Mouse (Mus musculus): ENCODE data around the gene Gatm. TPM values are rescaled to one million over a fixed set of nuclear protein-coding genes. Genes with fewer than 3 reads are reported as not detected.

Gatm gene
- polyA plus RNA-seq, 1 experiment from 2014 or later: 14.5 TPM

DNA sequence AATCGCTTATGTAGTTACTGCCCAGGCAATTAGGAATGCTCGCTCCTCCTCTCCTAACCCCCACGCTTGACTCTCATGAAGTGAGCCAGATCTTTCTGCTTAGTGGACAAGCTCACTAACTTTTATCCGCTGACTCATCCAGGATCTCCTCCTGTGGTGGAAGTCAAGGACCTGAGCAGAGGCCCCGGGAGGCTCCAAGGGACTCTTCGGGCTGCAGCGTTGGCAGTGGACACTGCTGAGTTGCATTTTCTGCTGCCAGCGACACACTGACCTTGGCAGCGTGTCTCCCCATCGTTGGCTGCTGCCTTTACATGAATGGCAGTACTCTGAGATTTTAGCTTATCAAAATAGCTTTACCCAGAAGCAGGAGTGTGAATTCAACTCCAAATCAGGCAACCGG, 35.6 kb downstream of the Gatm start:
- H3K27me3 ChIP-seq (ENCODE audit: control insufficient read depth, insufficient read depth, low read length): no peaks in the 10 kb centered on the region
- no peak for ATAC-seq (ENCODE audit: low FRiP score, low TSS enrichment)
- no peaks in the 10 kb centered on the region for H3K36me3 ChIP-seq (ENCODE audit: control insufficient read depth, insufficient read depth, low read length)
- no peaks in the 10 kb centered on the region for H3K9me3 ChIP-seq (ENCODE audit: control insufficient read depth, low read length)
- H3K4me3 ChIP-seq (ENCODE audit: low read length): no peak overlapping the region
- no peaks in the 10 kb centered on the region for H3K4me1 ChIP-seq (ENCODE audit: control insufficient read depth, insufficient read depth, low read length)
- H3K9ac ChIP-seq (ENCODE audit: low read depth, low read length): no peak overlapping the region
- WGBS: 62% methylated on average over 11 of the region's 11 CpGs
- no peak overlapping the region for H3K27ac ChIP-seq (ENCODE audit: low read depth, low read length)
- H3K4me2 ChIP-seq (replicated peaks; ENCODE audit: low read depth, low read length): no peak overlapping the region

GRCm38 (mm10) chr2:122572438-122572837, 38.7 kb downstream of the Gatm start:
- Histone ChIP-seq H3K27me3 (ENCODE audit: control insufficient read depth, insufficient read depth, low read length) (no peaks in the 10 kb centered on the region), H3K27ac (ENCODE audit: low read depth, low read length) (no peak overlapping the region), H3K9me3 (ENCODE audit: control insufficient read depth, low read length) (no peaks in the 10 kb centered on the region), H3K4me1 (ENCODE audit: control insufficient read depth, insufficient read depth, low read length) (no peaks in the 10 kb centered on the region), H3K4me2 (replicated peaks; ENCODE audit: low read depth, low read length) (no peak overlapping the region), H3K36me3 (ENCODE audit: control insufficient read depth, insufficient read depth, low read length) (no peaks in the 10 kb centered on the region), H3K9ac (ENCODE audit: low read depth, low read length) (no peak overlapping the region), H3K4me3 (ENCODE audit: low read length) (no peak overlapping the region)
- no peak for ATAC-seq (ENCODE audit: low FRiP score, low TSS enrichment)
- WGBS: 50% methylated on average over 1 of the region's 1 CpGs

GRCm38 (mm10) chr2:122571326-122571725, 39.8 kb downstream of the Gatm start:
- Histone ChIP-seq H3K4me1 (ENCODE audit: control insufficient read depth, insufficient read depth, low read length) (no peaks in the 10 kb centered on the region), H3K27me3 (ENCODE audit: control insufficient read depth, insufficient read depth, low read length) (no peaks in the 10 kb centered on the region), H3K4me2 (replicated peaks; ENCODE audit: low read depth, low read length) (no peak overlapping the region), H3K9ac (ENCODE audit: low read depth, low read length) (no peak overlapping the region), H3K27ac (ENCODE audit: low read depth, low read length) (no peak overlapping the region), H3K9me3 (ENCODE audit: control insufficient read depth, low read length) (no peaks in the 10 kb centered on the region), H3K4me3 (ENCODE audit: low read length) (no peak overlapping the region), H3K36me3 (ENCODE audit: control insufficient read depth, insufficient read depth, low read length) (no peaks in the 10 kb centered on the region)
- WGBS: 83% methylated on average over 4 of the region's 4 CpGs
- ATAC-seq (ENCODE audit: low FRiP score, low TSS enrichment): no peak

- Histone ChIP-seq H3K4me1 (ENCODE audit: control insufficient read depth, insufficient read depth, low read length) (no peaks in the 10 kb centered on the region), H3K9me3 (ENCODE audit: control insufficient read depth, low read length) (no peaks in the 10 kb centered on the region), H3K36me3 (ENCODE audit: control insufficient read depth, insufficient read depth, low read length) (no peaks in the 10 kb centered on the region), H3K4me3 (ENCODE audit: low read length) (no peak overlapping the region), H3K4me2 (replicated peaks; ENCODE audit: low read depth, low read length) (no peak overlapping the region), H3K27me3 (ENCODE audit: control insufficient read depth, insufficient read depth, low read length) (no peaks in the 10 kb centered on the region), H3K9ac (ENCODE audit: low read depth, low read length) (no peak overlapping the region), H3K27ac (ENCODE audit: low read depth, low read length) (no peak overlapping the region)
- WGBS: 75% methylated on average over 4 of the region's 4 CpGs
- no peak for ATAC-seq (ENCODE audit: low FRiP score, low TSS enrichment)
Observed at GRCm38 (mm10) chr2:122570430-122570829, 40.7 kb downstream of the Gatm start.

GRCm38 (mm10) chr2:122569439-122569838, 41.7 kb downstream of the Gatm start:
- no peak overlapping the region for H3K4me2 ChIP-seq (replicated peaks; ENCODE audit: low read depth, low read length)
- ATAC-seq (ENCODE audit: low FRiP score, low TSS enrichment): peak; percentile 62; the same call in 1 of the 2 replicates
- H3K4me1 ChIP-seq (ENCODE audit: control insufficient read depth, insufficient read depth, low read length): no peaks in the 10 kb centered on the region
- no peak overlapping the region for H3K4me3 ChIP-seq (ENCODE audit: low read length)
- no peaks in the 10 kb centered on the region for H3K27me3 ChIP-seq (ENCODE audit: control insufficient read depth, insufficient read depth, low read length)
- no peak overlapping the region for H3K9ac ChIP-seq (ENCODE audit: low read depth, low read length)
- no peaks in the 10 kb centered on the region for H3K36me3 ChIP-seq (ENCODE audit: control insufficient read depth, insufficient read depth, low read length)
- H3K27ac ChIP-seq (ENCODE audit: low read depth, low read length): no peak overlapping the region
- H3K9me3 ChIP-seq (ENCODE audit: control insufficient read depth, low read length): no peaks in the 10 kb centered on the region
- 9% methylated on average over 3 of the region's 3 CpGs for WGBS

GRCm38 (mm10) chr2:122562251-122562650, 48.9 kb downstream of the Gatm start:
- Histone ChIP-seq H3K27ac (ENCODE audit: low read depth, low read length) (no peak overlapping the region), H3K4me2 (replicated peaks; ENCODE audit: low read depth, low read length) (no peak overlapping the region), H3K4me3 (ENCODE audit: low read length) (no peak overlapping the region), H3K36me3 (ENCODE audit: control insufficient read depth, insufficient read depth, low read length) (no peaks in the 10 kb centered on the region), H3K4me1 (ENCODE audit: control insufficient read depth, insufficient read depth, low read length) (no peaks in the 10 kb centered on the region), H3K27me3 (ENCODE audit: control insufficient read depth, insufficient read depth, low read length) (no peaks in the 10 kb centered on the region), H3K9me3 (ENCODE audit: control insufficient read depth, low read length) (no peaks in the 10 kb centered on the region), H3K9ac (ENCODE audit: low read depth, low read length) (no peak overlapping the region)
- ATAC-seq (ENCODE audit: low FRiP score, low TSS enrichment): no peak
- 96% methylated on average over 1 of the region's 1 CpGs for WGBS

DNA sequence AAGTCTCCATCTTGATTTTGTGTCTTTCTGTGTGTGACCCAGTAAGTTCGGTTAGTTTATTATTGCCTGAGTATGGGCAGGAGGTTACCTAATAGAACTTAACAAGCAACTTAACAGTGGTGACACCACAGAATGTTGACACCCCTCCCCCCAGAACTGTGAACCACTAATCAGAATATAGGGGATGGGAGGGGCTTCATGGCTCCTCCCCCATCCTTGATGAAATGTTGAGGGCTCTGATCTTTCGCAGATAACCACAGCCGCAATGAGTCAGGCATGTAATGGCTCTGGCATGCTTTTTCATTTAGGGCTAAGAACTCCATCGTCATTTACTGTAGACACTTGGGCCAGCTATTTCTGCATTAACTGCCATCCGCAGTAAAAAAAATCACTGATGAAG, 49.9 kb downstream of the Gatm start:
- Histone ChIP-seq H3K4me1 (ENCODE audit: control insufficient read depth, insufficient read depth, low read length) (no peaks in the 10 kb centered on the region), H3K36me3 (ENCODE audit: control insufficient read depth, insufficient read depth, low read length) (no peaks in the 10 kb centered on the region), H3K4me3 (ENCODE audit: low read length) (no peak overlapping the region), H3K9ac (ENCODE audit: low read depth, low read length) (no peak overlapping the region), H3K27ac (ENCODE audit: low read depth, low read length) (no peak overlapping the region), H3K27me3 (ENCODE audit: control insufficient read depth, insufficient read depth, low read length) (no peaks in the 10 kb centered on the region), H3K4me2 (replicated peaks; ENCODE audit: low read depth, low read length) (no peak overlapping the region), H3K9me3 (ENCODE audit: control insufficient read depth, low read length) (no peaks in the 10 kb centered on the region)
- 92% methylated on average over 5 of the region's 5 CpGs for WGBS
- no peak for ATAC-seq (ENCODE audit: low FRiP score, low TSS enrichment)

- Histone ChIP-seq H3K9ac (ENCODE audit: low read depth, low read length) (no peak overlapping the region), H3K27ac (ENCODE audit: low read depth, low read length) (no peak overlapping the region), H3K36me3 (ENCODE audit: control insufficient read depth, insufficient read depth, low read length) (no peaks in the 10 kb centered on the region), H3K9me3 (ENCODE audit: control insufficient read depth, low read length) (no peaks in the 10 kb centered on the region), H3K27me3 (ENCODE audit: control insufficient read depth, insufficient read depth, low read length) (no peaks in the 10 kb centered on the region), H3K4me2 (replicated peaks; ENCODE audit: low read depth, low read length) (no peak overlapping the region), H3K4me3 (ENCODE audit: low read length) (no peak overlapping the region), H3K4me1 (ENCODE audit: control insufficient read depth, insufficient read depth, low read length) (no peaks in the 10 kb centered on the region)
- ATAC-seq (ENCODE audit: low FRiP score, low TSS enrichment): no peak
- WGBS: 39% methylated on average over 2 of the region's 2 CpGs
Observed at GRCm38 (mm10) chr2:122558317-122558716, 52.8 kb downstream of the Gatm start.
